Mouse (Mus musculus) kidney, embryonic 14.5 days (tissue): ENCODE data around the gene Tmprss2. TPM values are rescaled to one million over a fixed set of nuclear protein-coding genes. Genes with fewer than 3 reads are reported as not detected.

Experiments
- ATAC-seq: fragments of 200-750 bp; cut with Nextera tagmentation; 2 replicates; pipeline ENCODE4 v1.8.0; 2017; ENCODE audit warnings: moderate number of reproducible peaks, mild to moderate bottlenecking, moderate TSS enrichment, moderate library complexity; ENCODE audit not compliant: low FRiP score, low TSS enrichment
- H3K27ac ChIP-seq: fragments of 300-500 bp; sonication (generic); 2 replicates; pipeline ENCODE4 v1.5.1; 2014; ENCODE audit warnings: low read depth, mild to moderate bottlenecking, low read length, moderate library complexity, mixed read lengths
- H3K27me3 ChIP-seq: fragments of 300-500 bp; sonication (generic); 2 replicates; pipeline ENCODE4 v1.6.1; 2014; ENCODE audit warnings: mild to moderate bottlenecking, low read length; ENCODE audit not compliant: control insufficient read depth, insufficient read depth
- H3K36me3 ChIP-seq: fragments of 300-500 bp; sonication (generic); 2 replicates; pipeline ENCODE4 v1.6.1; 2014; ENCODE audit warnings: low read length, mixed read lengths; ENCODE audit not compliant: control insufficient read depth, insufficient read depth
- H3K4me1 ChIP-seq: fragments of 300-500 bp; sonication (generic); 2 replicates; pipeline ENCODE4 v1.6.1; 2014; ENCODE audit warnings: low read length, mixed read lengths; ENCODE audit not compliant: control insufficient read depth, insufficient read depth
- H3K4me2 ChIP-seq: fragments of 300-500 bp; sonication (generic); replicated peaks from 2 replicates; pipeline ENCODE4 v1.6.1; 2014; ENCODE audit warnings: low read depth, mild to moderate bottlenecking, low read length
- H3K4me3 ChIP-seq: fragments of 300-500 bp; sonication (generic); 2 replicates; pipeline ENCODE4 v1.5.1; 2014; ENCODE audit warnings: mild to moderate bottlenecking, low read length
- H3K9ac ChIP-seq: fragments of 300-500 bp; sonication (generic); 2 replicates; pipeline ENCODE4 v1.6.1; 2014; ENCODE audit warnings: low read depth, mild to moderate bottlenecking, low read length, moderate library complexity
- H3K9me3 ChIP-seq: fragments of 300-500 bp; sonication (generic); 2 replicates; pipeline ENCODE4 v1.6.1; 2016; ENCODE audit warnings: low read length; ENCODE audit not compliant: control insufficient read depth
- WGBS: fragments of 180-500 bp; shearing (Covaris S2); extraction: QIAGEN DNeasy Blood & Tissue Kit; methylation state at CpG from one replicate; pipeline ENCODE4 v1.1.7; 2014; 5-methylcytosine and 5-hydroxymethylcytosine counted together
- polyA plus RNA-seq: library from polyadenylated mRNA; unstranded; fragments of >200 nt; fragmentation: Nextera tagmentation; extraction: Ambion mirVana; gene quantifications from 2 replicates; pipeline ENCODE4 v1.2.1, GENCODE M21; 2014

Tmprss2 gene
- polyA plus RNA-seq, 1 experiment from 2014 or later: 21.2 TPM

GRCm38 (mm10) chr16:97536859-97537258 is 74.1 kb downstream of the Tmprss2 start:
- WGBS: 57% methylated on average over 1 of the region's 1 CpGs
- H3K9me3 ChIP-seq: no peaks in the 10 kb centered on the region
- no peaks in the 10 kb centered on the region for H3K27me3 ChIP-seq
- no peak overlapping the region for H3K4me2 ChIP-seq
- ATAC-seq: no peak
- no peak overlapping the region for H3K9ac ChIP-seq
- H3K36me3 ChIP-seq: no peaks in the 10 kb centered on the region
- H3K4me3 ChIP-seq: no peak overlapping the region
- no peak overlapping the region for H3K27ac ChIP-seq
- peaks cover 19% of the 10 kb centered on the region for H3K4me1 ChIP-seq

GRCm38 (mm10) chr16:97535808-97536413 is 75.1 kb downstream of the Tmprss2 start:
- Histone ChIP-seq H3K4me3 (no peak overlapping the region), H3K36me3 (no peaks in the 10 kb centered on the region), H3K27ac (peak overlapping the region; percentile 77), H3K9me3 (no peaks in the 10 kb centered on the region), H3K4me2 (peak overlapping the region; percentile 9; the same call in 1 of the 2 replicates), H3K4me1 (peaks cover 19% of the 10 kb centered on the region), H3K27me3 (no peaks in the 10 kb centered on the region), H3K9ac (no peak overlapping the region)
- WGBS: 13% methylated on average over 3 of the region's 3 CpGs
- ATAC-seq: peak; percentile 87

- Histone ChIP-seq H3K27ac (peak overlapping the region; percentile 77; the same call in 1 of the 2 replicates), H3K9me3 (no peaks in the 10 kb centered on the region), H3K36me3 (no peaks in the 10 kb centered on the region), H3K4me2 (0 out of 2 replicates have a peak overlapping the region, but pooled peaks have one; percentile 11), H3K4me3 (no peak overlapping the region), H3K4me1 (peaks cover 19% of the 10 kb centered on the region), H3K9ac (no peak overlapping the region), H3K27me3 (no peaks in the 10 kb centered on the region)
- 27% methylated on average over 5 of the region's 5 CpGs for WGBS
- peak; percentile 26 for ATAC-seq
These were observed 76.0 kb downstream of the Tmprss2 start for GRCm38 (mm10) chr16:97534876-97535461.

GRCm38 (mm10) chr16:97534448-97534847 is 76.5 kb downstream of the Tmprss2 start:
- Histone ChIP-seq H3K9me3 (no peaks in the 10 kb centered on the region), H3K36me3 (no peaks in the 10 kb centered on the region), H3K27me3 (no peaks in the 10 kb centered on the region), H3K27ac (no peak overlapping the region), H3K4me3 (no peak overlapping the region), H3K4me2 (no peak overlapping the region), H3K4me1 (peaks cover 19% of the 10 kb centered on the region), H3K9ac (no peak overlapping the region)
- WGBS: 62% methylated on average over 1 of the region's 1 CpGs
- no peak; the same call in 1 of the 2 replicates for ATAC-seq

GRCm38 (mm10) chr16:97533751-97534150 is 77.2 kb downstream of the Tmprss2 start:
- Histone ChIP-seq H3K36me3 (no peaks in the 10 kb centered on the region), H3K4me2 (no peak overlapping the region), H3K27me3 (no peaks in the 10 kb centered on the region), H3K9me3 (no peaks in the 10 kb centered on the region), H3K9ac (no peak overlapping the region), H3K4me1 (peaks cover 19% of the 10 kb centered on the region), H3K4me3 (no peak overlapping the region), H3K27ac (no peak overlapping the region)
- WGBS: 93% methylated on average over 5 of the region's 5 CpGs
- ATAC-seq: no peak

GRCm38 (mm10) chr16:97533126-97533525 is 77.9 kb downstream of the Tmprss2 start:
- Histone ChIP-seq H3K4me3 (no peak overlapping the region), H3K27ac (no peak overlapping the region), H3K4me1 (peaks cover 19% of the 10 kb centered on the region), H3K4me2 (no peak overlapping the region), H3K27me3 (no peaks in the 10 kb centered on the region), H3K9ac (no peak overlapping the region), H3K9me3 (no peaks in the 10 kb centered on the region), H3K36me3 (no peaks in the 10 kb centered on the region)
- 86% methylated on average over 1 of the region's 1 CpGs for WGBS
- ATAC-seq: no peak

- ATAC-seq: no peak
These were observed 81.8 kb downstream of the Tmprss2 start for GRCm38 (mm10) chr16:97529241-97529640.

GRCm38 (mm10) chr16:97523024-97523423 is 88.0 kb downstream of the Tmprss2 start:
- ATAC-seq: 0 out of 2 replicates have a peak, but pooled peaks have one; percentile 55
- no peak overlapping the region for H3K4me2 ChIP-seq
- H3K27me3 ChIP-seq: no peaks in the 10 kb centered on the region
- H3K4me1 ChIP-seq: no peaks in the 10 kb centered on the region
- 14% methylated on average over 1 of the region's 1 CpGs for WGBS
- H3K9ac ChIP-seq: no peak overlapping the region
- H3K36me3 ChIP-seq: no peaks in the 10 kb centered on the region
- H3K4me3 ChIP-seq: no peak overlapping the region
- no peaks in the 10 kb centered on the region for H3K9me3 ChIP-seq
- H3K27ac ChIP-seq: no peak overlapping the region

More at GRCm38 (mm10) chr16:97529241-97529640, 81.8 kb downstream of the Tmprss2 start:
- no peak overlapping the region for H3K9ac ChIP-seq
- H3K27ac ChIP-seq: no peak overlapping the region
- no peaks in the 10 kb centered on the region for H3K27me3 ChIP-seq
- no peaks in the 10 kb centered on the region for H3K36me3 ChIP-seq
- no peaks in the 10 kb centered on the region for H3K9me3 ChIP-seq
- WGBS: 93% methylated on average over 2 of the region's 2 CpGs
- H3K4me1 ChIP-seq: no peaks in the 10 kb centered on the region
- H3K4me3 ChIP-seq: no peak overlapping the region
- H3K4me2 ChIP-seq: no peak overlapping the region

- H3K36me3 ChIP-seq: no peaks in the 10 kb centered on the region
- no peaks in the 10 kb centered on the region for H3K4me1 ChIP-seq
- WGBS: 68% methylated on average over 6 of the region's 6 CpGs
- ATAC-seq: no peak
- no peak overlapping the region for H3K4me3 ChIP-seq
- H3K27ac ChIP-seq: no peak overlapping the region
- no peaks in the 10 kb centered on the region for H3K9me3 ChIP-seq
- H3K27me3 ChIP-seq: no peaks in the 10 kb centered on the region
- no peak overlapping the region for H3K9ac ChIP-seq
- H3K4me2 ChIP-seq: no peak overlapping the region
These were observed 89.0 kb downstream of the Tmprss2 start for GRCm38 (mm10) chr16:97521983-97522382.
